Mouse (Mus musculus) stomach, embryonic 14.5 days (tissue): ENCODE measurements around the gene Unc79. TPM values are rescaled to one million over a fixed set of nuclear protein-coding genes. Genes with fewer than 3 reads are reported as not detected.

ENCODE experiments used
- ATAC-seq: fragments of 200-750 bp; cut with Nextera tagmentation; 2 replicates; pipeline ENCODE4 v1.8.0; 2017; ENCODE audit warnings: low read depth, moderate TSS enrichment; ENCODE audit not compliant: insufficient number of reproducible peaks, insufficient read depth, low FRiP score
- H3K27ac ChIP-seq: fragments of 300-500 bp; sonication (generic); 2 replicates; pipeline ENCODE4 v1.5.1; 2014; ENCODE audit warnings: mild to moderate bottlenecking, low read length, moderate library complexity, mixed read lengths
- H3K27me3 ChIP-seq: fragments of 300-500 bp; sonication (generic); 2 replicates; pipeline ENCODE4 v1.6.1; 2014; ENCODE audit warnings: low read length, control low read depth, mixed read lengths; ENCODE audit not compliant: control insufficient read depth, insufficient read depth
- H3K36me3 ChIP-seq: fragments of 300-500 bp; sonication (generic); 2 replicates; pipeline ENCODE4 v1.6.1; 2014; ENCODE audit warnings: mild to moderate bottlenecking, control low read depth, low read length, moderate library complexity, mixed read lengths; ENCODE audit not compliant: control insufficient read depth, insufficient read depth
- H3K4me1 ChIP-seq: fragments of 300-500 bp; sonication (generic); 2 replicates; pipeline ENCODE4 v1.6.1; 2014; ENCODE audit warnings: low read length, control low read depth, mixed read lengths; ENCODE audit not compliant: control insufficient read depth, insufficient read depth
- H3K4me2 ChIP-seq: fragments of 300-500 bp; sonication (generic); replicated peaks from 2 replicates; pipeline ENCODE4 v1.6.1; 2014; ENCODE audit warnings: low read depth, low read length, control low read depth
- H3K4me3 ChIP-seq: fragments of 300-500 bp; sonication (generic); 2 replicates; pipeline ENCODE4 v1.5.1; 2014; ENCODE audit warnings: low read depth, low read length, control low read depth
- H3K9ac ChIP-seq: fragments of 300-500 bp; sonication (generic); replicated peaks from 2 replicates; pipeline ENCODE4 v1.6.1; 2014; ENCODE audit warnings: low read depth, mild to moderate bottlenecking, control low read depth, low read length, moderate library complexity, mixed read lengths
- H3K9me3 ChIP-seq: fragments of 300-500 bp; sonication (generic); 2 replicates; pipeline ENCODE4 v1.6.1; 2016; ENCODE audit warnings: low read depth, low read length, control low read depth; ENCODE audit not compliant: control insufficient read depth
- WGBS: fragments of 180-500 bp; shearing (Covaris S2); extraction: QIAGEN DNeasy Blood & Tissue Kit; methylation state at CpG from one replicate; pipeline ENCODE4 v1.1.7; 2014; 5-methylcytosine and 5-hydroxymethylcytosine counted together
- polyA plus RNA-seq: library from polyadenylated mRNA; unstranded; fragments of >200 nt; fragmentation: Nextera tagmentation; extraction: Ambion mirVana; gene quantifications from 2 replicates; pipeline ENCODE4 v1.2.1, GENCODE M21; 2014

Gene Unc79
- polyA plus RNA-seq, 1 experiment from 2014 or later: 1.1 TPM

DNA sequence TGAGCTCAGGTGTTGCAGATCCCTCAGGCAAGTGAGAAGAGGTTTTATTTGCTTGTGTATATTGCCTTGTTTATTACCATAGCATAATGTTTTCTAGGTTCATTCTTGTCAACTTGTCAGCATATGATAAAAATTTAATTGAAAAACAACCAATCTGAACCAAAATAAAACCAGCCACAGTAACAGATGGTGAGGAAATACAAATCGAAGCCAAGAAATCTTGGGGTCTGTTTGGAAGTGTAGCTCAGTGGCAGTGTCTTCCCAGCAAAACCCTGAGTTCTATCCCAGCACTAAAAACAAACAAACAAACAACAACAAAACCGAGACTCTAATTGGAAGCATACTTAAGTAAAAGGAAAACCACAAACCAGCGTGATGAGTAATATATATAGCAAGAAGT lies 131.4 kb downstream of the Unc79 start:
- H3K9me3 ChIP-seq: no peaks in the 10 kb centered on the region
- H3K9ac ChIP-seq: no peak overlapping the region
- no peaks in the 10 kb centered on the region for H3K27me3 ChIP-seq
- ATAC-seq: no peak
- H3K4me1 ChIP-seq: no peaks in the 10 kb centered on the region
- H3K27ac ChIP-seq: no peak overlapping the region
- H3K36me3 ChIP-seq: no peaks in the 10 kb centered on the region
- 71% methylated on average over 3 of the region's 3 CpGs for WGBS
- no peak overlapping the region for H3K4me2 ChIP-seq
- no peak overlapping the region for H3K4me3 ChIP-seq

DNA sequence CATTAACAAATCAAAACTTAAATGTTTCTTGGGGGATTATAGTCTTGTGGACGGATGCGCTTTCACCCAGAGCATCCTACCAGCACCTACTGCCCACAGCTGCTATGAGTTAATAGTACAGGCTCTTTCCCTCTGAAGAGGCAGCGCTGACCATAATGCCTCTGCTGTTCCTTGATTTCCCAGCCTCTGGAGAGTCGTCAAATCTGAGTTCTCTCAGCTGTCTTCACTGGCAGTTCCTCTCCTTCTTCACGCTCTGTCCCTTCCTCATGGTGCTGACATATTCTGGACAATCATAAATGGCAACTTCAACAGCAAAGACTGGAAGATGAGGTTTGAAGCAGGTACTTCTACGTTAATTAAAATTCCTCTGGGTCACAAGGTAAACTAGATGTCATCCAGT lies 143.2 kb downstream of the Unc79 start:
- Histone ChIP-seq H3K36me3 (no peaks in the 10 kb centered on the region), H3K27me3 (no peaks in the 10 kb centered on the region), H3K9ac (no peak overlapping the region), H3K9me3 (no peaks in the 10 kb centered on the region), H3K4me1 (no peaks in the 10 kb centered on the region), H3K4me3 (no peak overlapping the region), H3K27ac (no peak overlapping the region), H3K4me2 (no peak overlapping the region)
- no peak for ATAC-seq
- 73% methylated on average over 6 of the region's 6 CpGs for WGBS

DNA sequence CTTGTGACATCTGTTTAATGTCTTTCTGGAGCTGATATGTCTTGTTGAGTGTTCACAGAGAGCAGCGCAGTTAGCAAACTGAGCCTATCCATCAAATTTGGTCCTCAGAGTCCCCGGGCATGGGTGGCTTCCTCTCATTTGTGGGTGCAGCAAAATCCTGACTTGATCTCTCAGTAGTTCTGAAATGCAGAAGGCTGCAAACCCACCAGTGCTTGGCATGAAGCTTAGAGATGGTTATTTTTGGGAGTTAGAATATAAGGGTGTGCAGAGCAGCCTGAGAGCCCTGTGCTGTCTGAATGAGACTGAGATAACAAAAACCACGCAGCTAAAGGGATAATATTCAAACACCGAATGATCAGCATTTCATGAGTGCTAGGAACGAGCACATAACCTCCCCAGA lies 146.5 kb downstream of the Unc79 start:
- no peaks in the 10 kb centered on the region for H3K36me3 ChIP-seq
- no peak for ATAC-seq
- H3K9me3 ChIP-seq: no peaks in the 10 kb centered on the region
- H3K4me3 ChIP-seq: no peak overlapping the region
- 56% methylated on average over 5 of the region's 5 CpGs for WGBS
- H3K9ac ChIP-seq: no peak overlapping the region
- H3K27ac ChIP-seq: no peak overlapping the region
- no peak overlapping the region for H3K4me2 ChIP-seq
- no peaks in the 10 kb centered on the region for H3K27me3 ChIP-seq
- no peaks in the 10 kb centered on the region for H3K4me1 ChIP-seq

GRCm38 (mm10) chr12:103099185-103099584 lies 150.5 kb downstream of the Unc79 start:
- Histone ChIP-seq H3K4me2 (no peak overlapping the region), H3K27me3 (no peaks in the 10 kb centered on the region), H3K9me3 (no peaks in the 10 kb centered on the region), H3K4me1 (no peaks in the 10 kb centered on the region), H3K36me3 (no peaks in the 10 kb centered on the region), H3K4me3 (no peak overlapping the region), H3K27ac (no peak overlapping the region), H3K9ac (no peak overlapping the region)
- 54% methylated on average over 1 of the region's 1 CpGs for WGBS
- ATAC-seq: no peak

DNA sequence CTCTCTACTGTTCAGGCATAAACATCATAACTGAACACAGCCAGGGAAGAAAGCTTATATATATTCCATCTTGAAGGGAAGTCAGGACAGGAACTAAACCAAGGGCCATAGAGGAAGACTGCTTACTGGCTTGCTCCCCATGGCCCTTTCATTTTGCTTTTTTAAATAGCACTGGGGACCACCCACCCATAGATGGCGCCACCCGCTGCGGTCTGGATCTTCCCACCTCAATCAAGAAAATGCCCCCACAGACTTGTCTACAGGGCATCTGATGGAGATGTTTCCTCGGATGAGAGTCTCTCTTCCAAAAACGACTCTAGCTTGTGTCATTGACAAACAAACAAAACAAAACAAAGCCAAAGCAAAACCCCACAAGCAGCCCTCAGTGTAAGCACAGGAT lies 151.4 kb downstream of the Unc79 start:
- Histone ChIP-seq H3K9ac (no peak overlapping the region), H3K36me3 (no peaks in the 10 kb centered on the region), H3K27ac (no peak overlapping the region), H3K4me3 (no peak overlapping the region), H3K4me1 (no peaks in the 10 kb centered on the region), H3K27me3 (no peaks in the 10 kb centered on the region), H3K4me2 (no peak overlapping the region), H3K9me3 (no peaks in the 10 kb centered on the region)
- 50% methylated on average over 5 of the region's 5 CpGs for WGBS
- ATAC-seq: no peak

- no peak overlapping the region for H3K4me3 ChIP-seq
- no peaks in the 10 kb centered on the region for H3K27me3 ChIP-seq
- no peak overlapping the region for H3K4me2 ChIP-seq
- no peak overlapping the region for H3K27ac ChIP-seq
- no peaks in the 10 kb centered on the region for H3K4me1 ChIP-seq
- no peaks in the 10 kb centered on the region for H3K9me3 ChIP-seq
- H3K36me3 ChIP-seq: no peaks in the 10 kb centered on the region
- no peak overlapping the region for H3K9ac ChIP-seq
- WGBS: 61% methylated on average over 2 of the region's 2 CpGs
- no peak for ATAC-seq
These were observed 154.4 kb downstream of the Unc79 start for GRCm38 (mm10) chr12:103103041-103103440.

- Histone ChIP-seq H3K27me3 (no peaks in the 10 kb centered on the region), H3K36me3 (no peaks in the 10 kb centered on the region), H3K9me3 (no peaks in the 10 kb centered on the region), H3K4me1 (no peaks in the 10 kb centered on the region), H3K4me2 (0 out of 2 replicates have a peak overlapping the region, but pooled peaks have one; percentile 14), H3K27ac (no peak overlapping the region), H3K9ac (no peak overlapping the region), H3K4me3 (no peak overlapping the region)
- no peak for ATAC-seq
- 11% methylated on average over 5 of the region's 5 CpGs for WGBS
These were observed 154.9 kb downstream of the Unc79 start for GRCm38 (mm10) chr12:103103601-103104000.

DNA sequence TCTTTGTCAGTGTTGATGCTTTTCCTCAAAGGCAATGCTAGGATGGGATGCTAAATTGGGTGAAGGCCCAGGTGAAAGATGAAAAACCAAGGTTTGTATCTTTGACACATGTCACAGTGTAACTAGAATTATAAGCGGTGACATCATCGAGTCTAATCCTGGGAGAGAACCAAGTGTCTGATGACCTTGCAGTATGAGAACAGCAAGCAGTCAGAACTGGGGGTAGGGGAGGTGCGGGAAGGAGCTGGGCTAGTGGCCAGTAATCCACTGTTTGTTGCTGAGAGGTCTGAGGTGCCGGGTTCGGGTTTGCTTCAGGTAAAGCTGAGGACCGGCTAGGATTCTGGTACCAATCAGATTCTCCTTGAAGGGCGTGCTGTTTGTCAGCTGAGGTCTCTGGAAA lies 160.6 kb downstream of the Unc79 start:
- Histone ChIP-seq H3K4me2 (no peak overlapping the region), H3K27me3 (no peaks in the 10 kb centered on the region), H3K36me3 (no peaks in the 10 kb centered on the region), H3K4me3 (no peak overlapping the region), H3K9me3 (no peaks in the 10 kb centered on the region), H3K27ac (no peak overlapping the region), H3K9ac (no peak overlapping the region), H3K4me1 (no peaks in the 10 kb centered on the region)
- no peak for ATAC-seq
- 83% methylated on average over 7 of the region's 7 CpGs for WGBS

DNA sequence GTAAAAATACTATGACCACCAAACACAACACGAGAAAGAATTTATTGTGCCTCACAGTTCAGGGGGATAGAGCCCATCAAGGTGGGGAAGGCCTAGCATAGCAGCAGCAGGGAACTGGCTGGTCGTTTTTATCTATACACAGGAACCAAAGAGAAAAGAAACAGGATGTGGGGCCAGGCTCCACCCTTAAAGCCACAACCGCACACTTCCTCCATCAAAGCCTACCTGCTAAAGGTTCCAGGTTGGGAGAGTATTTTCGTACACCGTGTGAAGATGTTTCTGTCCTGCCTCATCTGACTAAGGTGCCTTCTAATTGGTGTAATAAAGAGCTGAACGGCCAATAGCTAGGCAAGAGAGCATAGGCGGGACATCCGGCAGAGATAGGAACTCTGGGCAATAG lies 168.0 kb downstream of the Unc79 start:
- Histone ChIP-seq H3K4me1 (no peaks in the 10 kb centered on the region), H3K9ac (no peak overlapping the region), H3K4me2 (no peak overlapping the region), H3K4me3 (no peak overlapping the region), H3K36me3 (no peaks in the 10 kb centered on the region), H3K27me3 (no peaks in the 10 kb centered on the region), H3K27ac (no peak overlapping the region), H3K9me3 (no peaks in the 10 kb centered on the region)
- ATAC-seq: no peak
- WGBS: 85% methylated on average over 8 of the region's 8 CpGs
